Mouse (Mus musculus) small intestine, adult 2 months (tissue): Measurements from ENCODE around the gene Atp1b2.

ENCODE experiments used
- CTCF ChIP-seq: fragments of 200-500 bp; IDR thresholded peaks from 2 replicates; pipeline ENCODE4 v1.5.1; 2012; ENCODE audit warnings: low read depth, mild to moderate bottlenecking, control low read depth, inconsistent platforms, low read length, moderate library complexity, mixed read lengths; ENCODE audit not compliant: insufficient replicate concordance, insufficient read length; ENCODE audit errors: extremely low read depth
- POLR2A ChIP-seq: fragments of 200-500 bp; IDR thresholded peaks from 2 replicates; pipeline ENCODE4 v1.6.1; 2012; ENCODE audit warnings: low read depth, mild to moderate bottlenecking, control low read depth, inconsistent platforms, low read length, moderate library complexity

DNA sequence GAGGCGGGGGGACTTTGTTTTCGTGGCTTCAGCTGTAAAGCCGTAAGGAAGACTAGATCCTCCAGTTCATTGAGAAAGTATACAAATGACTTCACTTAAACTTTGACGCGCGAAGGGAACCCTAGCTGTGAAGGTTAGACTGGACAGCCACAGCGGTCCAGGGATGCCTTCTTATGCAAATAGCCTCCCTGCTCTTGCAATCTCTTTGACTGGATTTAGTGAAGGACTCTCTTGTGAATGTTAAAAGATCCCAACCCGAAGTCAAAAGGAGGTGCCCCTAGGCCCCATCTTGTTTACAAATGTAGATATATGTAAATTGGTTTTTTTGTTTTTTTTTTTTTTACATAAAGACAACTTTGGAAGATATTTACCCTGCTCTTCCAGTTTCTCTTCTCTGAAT, 23.9 kb downstream of the Atp1b2 start:
- TF ChIP-seq POLR2A (no peak), CTCF (no peak)
